Mouse (Mus musculus): ENCODE measurements around the gene Gpr156.
"Not testable (repeated sequence)": the region's sequence is repeated elsewhere in the genome, so short reads cannot be mapped to it uniquely, and the experiment has no call there.

Gene Gpr156

DNA sequence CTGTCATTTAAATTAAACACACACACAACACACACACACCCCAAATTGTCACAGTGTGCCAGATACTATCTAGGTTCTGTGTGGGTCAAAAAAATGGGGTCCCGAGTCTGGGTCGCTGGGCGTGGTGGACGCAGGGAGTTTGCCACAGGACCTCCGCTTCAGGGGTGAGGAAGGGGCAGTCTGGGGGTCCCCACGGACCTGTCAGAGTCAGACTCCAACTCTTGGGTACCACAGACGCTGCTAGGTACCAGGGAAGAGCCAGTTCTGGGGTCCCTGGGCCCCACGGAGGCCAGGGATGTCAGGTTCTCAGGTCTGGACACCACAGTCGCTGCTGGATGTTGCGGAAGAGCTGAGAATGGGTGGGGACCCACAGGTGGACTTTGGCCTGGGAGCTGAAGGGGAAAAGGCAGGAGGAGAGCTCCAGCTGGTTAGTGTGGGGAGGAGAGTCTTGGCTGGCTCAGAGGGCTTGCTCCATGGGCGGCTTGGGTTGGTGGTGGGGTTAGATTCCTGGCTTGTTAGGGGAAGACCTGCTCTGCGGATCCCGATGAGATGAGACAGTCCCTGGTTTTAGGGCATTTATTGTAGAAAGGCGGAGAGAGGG is 39.9 kb downstream of the Gpr156 start:
- in situ Hi-C loops (cut with MseI, MboI), result no loop called here

GRCm38 (mm10) chr16:37956751-37957150 is 40.5 kb downstream of the Gpr156 start:
- in situ Hi-C loops (cut with MseI, MboI), result no loop called here

- in situ Hi-C loops (cut with MseI, MboI), result not testable (repeated sequence)
Observed at GRCm38 (mm10) chr16:37962696-37963095, 46.4 kb downstream of the Gpr156 start.

GRCm38 (mm10) chr16:37963331-37964281 is 47.3 kb downstream of the Gpr156 start:
- in situ Hi-C loops (cut with MseI, MboI), result no loop called here

DNA sequence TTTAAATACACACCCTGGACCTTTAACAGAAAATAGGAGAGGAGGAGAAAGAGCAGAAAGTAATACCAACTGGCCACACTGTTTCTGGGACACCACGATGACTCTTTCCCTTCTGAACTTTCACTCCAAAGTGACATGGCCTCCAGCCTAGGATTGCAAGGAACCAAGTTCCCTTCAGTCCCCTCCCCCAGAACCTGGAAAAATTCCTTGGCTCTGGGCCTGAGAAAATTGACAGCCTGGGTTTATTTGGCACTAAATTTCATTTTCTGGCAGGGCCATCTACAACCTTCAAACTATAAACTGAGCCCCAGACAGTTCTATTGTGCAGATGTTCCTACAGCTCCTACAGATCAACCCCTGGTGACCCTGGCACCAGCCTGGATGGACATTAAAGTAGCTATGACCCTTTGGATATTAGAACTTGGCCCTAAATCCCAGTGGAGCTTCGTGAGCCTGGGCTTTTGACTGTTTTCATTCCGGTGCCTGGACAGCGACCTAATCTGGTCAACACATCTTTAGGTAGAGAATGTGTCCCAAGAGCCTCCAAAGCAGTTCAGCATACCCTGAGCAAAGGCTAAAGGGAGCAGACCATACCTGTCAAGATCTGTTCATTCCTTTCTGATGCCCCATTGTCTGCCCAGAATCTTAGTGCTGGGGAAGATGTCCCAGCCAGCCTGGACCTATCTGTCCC is 48.2 kb downstream of the Gpr156 start:
- in situ Hi-C loops (cut with MseI, MboI), result no loop called here

DNA sequence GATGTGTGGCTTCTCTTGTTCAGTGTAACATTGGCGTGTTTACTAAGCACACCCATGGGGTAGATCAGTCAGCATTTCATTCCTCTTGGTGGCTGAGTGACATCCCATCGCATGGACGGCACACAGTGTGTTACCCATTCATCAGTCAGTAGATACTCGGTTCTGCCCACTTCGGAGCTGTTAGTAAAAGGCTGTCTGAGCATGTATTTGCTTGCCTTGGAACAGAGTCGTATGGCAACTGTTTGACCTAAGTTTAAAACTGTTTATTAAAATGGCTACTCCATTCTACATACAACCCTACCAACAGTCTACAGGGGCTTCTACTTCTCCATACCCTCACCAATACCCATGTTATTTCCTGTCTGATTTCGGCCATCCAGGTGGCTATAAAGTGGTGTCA is 50.6 kb downstream of the Gpr156 start:
- in situ Hi-C loops (cut with MseI, MboI), result no loop called here

GRCm38 (mm10) chr16:37967415-37967814 is 51.1 kb downstream of the Gpr156 start:
- in situ Hi-C loops (cut with MseI, MboI), result no loop called here

DNA sequence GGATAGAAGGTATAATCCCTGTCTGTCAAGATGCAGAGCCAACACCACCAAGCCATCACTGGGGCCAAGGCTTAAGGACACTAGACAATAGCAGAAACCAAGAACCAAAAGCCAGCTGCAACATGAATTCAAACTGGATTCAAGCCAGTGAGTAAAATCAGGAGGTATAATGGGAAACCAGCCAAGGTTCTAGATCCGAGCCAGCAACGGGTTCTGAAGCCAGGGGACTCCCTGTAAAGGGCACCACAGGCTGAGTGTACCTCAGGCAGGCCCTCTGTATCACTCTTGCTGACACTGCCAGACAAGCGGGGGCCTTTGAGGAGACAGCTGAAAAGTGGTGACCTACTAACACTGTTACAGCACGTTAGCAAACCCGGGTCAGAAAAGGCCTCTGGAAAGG is 55.2 kb downstream of the Gpr156 start:
- in situ Hi-C loops (cut with MseI, MboI), result no loop called here

- in situ Hi-C loops (cut with MseI, MboI), result no loop called here
Observed at GRCm38 (mm10) chr16:37972357-37972756, 56.1 kb downstream of the Gpr156 start.

GRCm38 (mm10) chr16:37973239-37973638 is 56.9 kb downstream of the Gpr156 start:
- in situ Hi-C loops (cut with MseI, MboI), result not testable (repeated sequence)

- in situ Hi-C loops (cut with MseI, MboI), result no loop called here
Observed at GRCm38 (mm10) chr16:37973855-37974519, 57.7 kb downstream of the Gpr156 start.

GRCm38 (mm10) chr16:37974520-37975340 is 58.4 kb downstream of the Gpr156 start:
- in situ Hi-C loops (cut with MseI, MboI), result no loop called here

- in situ Hi-C loops (cut with MseI, MboI), result no loop called here
Observed at GRCm38 (mm10) chr16:37981907-37982306, 65.6 kb downstream of the Gpr156 start.

DNA sequence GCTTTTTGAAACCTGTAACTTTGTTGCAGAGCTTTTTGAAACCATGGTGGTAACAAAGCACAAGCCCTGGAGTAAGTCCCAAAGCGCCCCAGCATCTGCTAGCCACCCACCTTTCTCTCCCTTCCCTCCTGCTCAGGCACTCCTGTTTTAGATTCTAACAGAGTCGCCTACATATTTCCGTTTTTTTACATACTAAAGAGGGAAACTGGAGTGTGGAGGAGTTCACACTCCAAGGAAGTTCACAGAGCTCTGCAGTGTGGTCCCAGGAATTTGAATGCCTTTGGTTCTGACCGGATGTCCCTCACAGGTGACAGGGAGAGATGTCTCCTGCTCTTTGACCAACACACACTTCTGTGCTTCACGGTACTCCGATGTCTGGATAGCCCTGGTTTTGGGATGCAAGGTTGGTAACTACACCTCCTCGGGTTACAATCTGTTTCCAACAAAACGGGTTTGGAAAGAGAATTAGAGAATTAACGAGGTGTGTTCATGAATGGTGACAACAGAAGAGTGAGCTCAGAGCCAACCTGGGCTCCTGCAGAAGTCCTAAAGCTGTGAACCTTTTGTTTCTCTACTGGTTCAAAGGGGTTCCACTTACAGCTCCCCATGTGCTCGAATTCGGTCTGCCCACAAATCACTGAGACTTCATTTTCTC is 72.0 kb downstream of the Gpr156 start:
- in situ Hi-C loops (cut with MseI, MboI), result no loop called here

DNA sequence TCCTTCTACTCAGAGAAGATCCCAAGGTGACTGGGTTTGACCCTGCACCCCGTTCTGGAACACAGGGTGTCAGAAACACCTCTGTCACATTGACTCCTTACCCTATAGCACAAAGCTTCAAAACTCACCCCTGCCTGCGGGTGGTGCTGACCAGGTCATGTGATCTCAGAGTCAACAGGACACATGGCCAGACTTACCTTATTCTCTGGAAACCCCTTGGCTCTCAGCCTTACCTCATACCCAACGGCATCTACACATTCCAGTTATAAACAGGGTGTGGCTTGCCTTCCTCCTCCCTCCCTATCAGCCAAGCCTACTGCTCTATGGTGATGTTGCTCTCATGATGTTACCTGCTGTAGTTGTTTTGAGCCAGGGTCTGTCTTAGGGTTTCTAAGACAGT is 73.5 kb downstream of the Gpr156 start:
- in situ Hi-C loops (cut with MseI, MboI), result no loop called here

- in situ Hi-C loops (cut with MseI, MboI), result no loop called here
Observed at GRCm38 (mm10) chr16:37990553-37991344, 74.5 kb downstream of the Gpr156 start.

- in situ Hi-C loops (cut with MseI, MboI), result no loop called here
Observed at GRCm38 (mm10) chr16:37992806-37993205, 76.5 kb downstream of the Gpr156 start.

DNA sequence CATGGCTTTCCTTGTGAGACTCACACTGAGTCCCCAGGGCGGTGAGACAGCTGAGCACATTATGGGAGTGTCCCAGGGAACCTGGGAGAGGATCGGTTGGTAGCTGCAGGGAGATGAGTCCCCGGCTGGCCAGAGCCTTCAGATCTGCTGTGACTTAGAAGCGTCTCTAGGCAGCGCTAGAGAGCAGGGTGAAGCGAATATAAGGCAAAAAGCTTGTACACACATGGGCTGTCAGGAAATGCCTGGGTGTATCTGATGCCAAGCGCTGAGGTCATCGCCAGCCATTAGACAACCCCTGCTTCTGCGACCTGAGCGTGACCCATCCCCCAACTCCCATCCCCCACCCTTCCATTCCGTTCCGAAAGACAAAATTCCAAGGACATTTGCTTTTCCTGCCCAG is 78.4 kb downstream of the Gpr156 start:
- in situ Hi-C loops (cut with MseI, MboI), result no loop called here

GRCm38 (mm10) chr16:37997771-37998170 is 81.5 kb downstream of the Gpr156 start:
- in situ Hi-C loops (cut with MseI, MboI), result no loop called here

- in situ Hi-C loops (cut with MseI, MboI), result no loop called here
Observed at GRCm38 (mm10) chr16:37999762-38000161, 83.5 kb downstream of the Gpr156 start.

Data from mouse trophoblast stem cell (cell line).